Mouse (Mus musculus) embryonic facial prominence, embryonic 11.5 days (tissue): ENCODE results near the gene Tpsab1. TPM values are rescaled to one million over a fixed set of nuclear protein-coding genes. Genes with fewer than 3 reads are reported as not detected.

Experiments used
- ATAC-seq: fragments of 200-750 bp; cut with Nextera tagmentation; replicated peaks from 2 replicates; pipeline ENCODE4 v1.8.0; 2017; ENCODE audit warnings: low read depth; ENCODE audit not compliant: insufficient number of reproducible peaks, low FRiP score, low TSS enrichment
- DNase-seq: peaks from one replicate; pipeline ENCODE4 v3.0.0-alpha.2; 2015; ENCODE audit warnings: low spot score
- H3K27ac ChIP-seq: fragments of 300-500 bp; sonication (generic); replicated peaks from 2 replicates; pipeline ENCODE4 v1.5.1; 2014; ENCODE audit warnings: mild to moderate bottlenecking, low read depth, low read length, control low read depth
- H3K27me3 ChIP-seq: fragments of 300-500 bp; sonication (generic); 2 replicates; pipeline ENCODE4 v1.6.1; 2014; ENCODE audit warnings: mild to moderate bottlenecking, low read length, moderate library complexity, mixed read lengths; ENCODE audit not compliant: control insufficient read depth, insufficient read depth
- H3K36me3 ChIP-seq: fragments of 300-500 bp; sonication (generic); replicated peaks from 2 replicates; pipeline ENCODE4 v1.6.1; 2014; ENCODE audit warnings: low read depth, mild to moderate bottlenecking, low read length, moderate library complexity, mixed read lengths; ENCODE audit not compliant: control insufficient read depth, insufficient read depth
- H3K4me1 ChIP-seq: fragments of 300-500 bp; sonication (generic); 2 replicates; pipeline ENCODE4 v1.6.1; 2014; ENCODE audit warnings: low read length, mixed read lengths; ENCODE audit not compliant: control insufficient read depth, insufficient read depth
- H3K4me2 ChIP-seq: fragments of 300-500 bp; sonication (generic); 2 replicates; pipeline ENCODE4 v1.6.1; 2014; ENCODE audit warnings: low read depth, mild to moderate bottlenecking, control low read depth, low read length, moderate library complexity
- H3K4me3 ChIP-seq: fragments of 300-500 bp; sonication (generic); 2 replicates; pipeline ENCODE4 v1.5.1; 2014; ENCODE audit warnings: low read depth, low read length, control low read depth
- H3K9ac ChIP-seq: fragments of 300-500 bp; sonication (generic); replicated peaks from 2 replicates; pipeline ENCODE4 v1.6.1; 2014; ENCODE audit warnings: mild to moderate bottlenecking, control low read depth, low read length
- H3K9me3 ChIP-seq: fragments of 300-500 bp; sonication (generic); replicated peaks from 2 replicates; pipeline ENCODE4 v1.6.1; 2016; ENCODE audit warnings: mild to moderate bottlenecking, low read length, inconsistent platforms, mixed read lengths; ENCODE audit not compliant: control insufficient read depth
- WGBS: fragments of 180-500 bp; shearing (Covaris S2); extraction: QIAGEN DNeasy Blood & Tissue Kit; methylation state at CpG from one replicate; pipeline ENCODE4 v1.1.7; 2014; 5-methylcytosine and 5-hydroxymethylcytosine counted together
- polyA plus RNA-seq: library from polyadenylated mRNA; unstranded; fragments of >200 nt; fragmentation: Nextera tagmentation; extraction: Ambion mirVana; gene quantifications from 2 replicates; pipeline ENCODE4 v1.2.1, GENCODE M21; 2014

Gene Tpsab1
- not detected in 2 replicates for polyA plus RNA-seq

DNA sequence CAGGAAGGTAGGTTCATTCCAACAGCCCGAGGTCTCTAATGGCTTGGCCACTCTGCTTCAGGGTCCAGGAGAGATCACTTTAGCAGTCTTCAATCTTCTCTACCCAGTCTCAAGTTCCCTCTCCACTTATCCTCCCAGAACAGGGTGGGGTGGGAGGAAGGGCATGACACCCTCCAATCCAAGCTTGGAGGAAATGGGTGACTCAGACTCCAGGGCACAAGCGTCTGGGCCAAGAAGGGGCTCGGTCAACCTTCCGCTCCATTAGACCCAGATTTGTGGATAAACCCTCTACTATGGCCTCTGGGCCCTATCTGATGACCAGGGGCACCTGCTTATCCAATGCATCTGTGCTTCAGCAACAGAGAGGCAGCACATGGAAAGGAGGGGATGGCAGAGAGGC, at the start of gene Tpsab1:
TSS of gene Tpsab1 (minus strand) at position 101 of the 400 bp plus-strand sequence.
- Histone ChIP-seq H3K4me1 (no peaks in the 10 kb centered on the region), H3K27me3 (no peaks in the 10 kb centered on the region), H3K9me3 (no peaks in the 10 kb centered on the region), H3K27ac (no peak within 1 kb of the TSS), H3K4me2 (no peak within 1 kb of the TSS), H3K4me3 (no peak within 1 kb of the TSS), H3K9ac (no peak within 1 kb of the TSS), H3K36me3 (no peaks in the 10 kb centered on the region)
- no peak for ATAC-seq
- 83% methylated on average over 4 of the region's 4 CpGs for WGBS
- DNase-seq: no peak

DNA sequence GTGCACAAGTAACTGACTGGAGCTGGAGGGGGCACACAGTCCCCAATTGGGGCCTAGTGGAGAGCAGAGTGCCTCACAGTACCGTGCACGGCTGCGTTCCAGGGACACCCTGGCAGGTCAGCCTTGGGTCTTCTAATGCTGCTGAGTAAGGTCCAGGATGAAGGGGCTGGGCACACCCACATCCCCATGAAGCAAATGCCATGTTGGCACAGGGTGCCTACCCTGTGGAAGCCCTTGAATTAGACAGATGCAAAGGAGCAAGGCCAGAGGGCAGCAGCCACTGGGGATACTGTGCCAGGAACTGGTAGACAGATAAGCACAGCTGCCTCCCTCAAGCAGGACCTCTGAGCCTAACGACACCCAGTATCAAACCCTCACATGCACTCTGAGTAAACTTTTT, 49.2 kb upstream of the Tpsab1 start:
- Histone ChIP-seq H3K9me3 (no peaks in the 10 kb centered on the region), H3K4me3 (no peak overlapping the region), H3K36me3 (no peaks in the 10 kb centered on the region; the same call in 1 of the 2 replicates), H3K27me3 (no peaks in the 10 kb centered on the region), H3K27ac (no peak overlapping the region), H3K4me1 (no peaks in the 10 kb centered on the region; the same call in 1 of the 2 replicates), H3K9ac (no peak overlapping the region), H3K4me2 (no peak overlapping the region)
- DNase-seq (no peak), ATAC-seq (no peak)
- WGBS: 85% methylated on average over 4 of the region's 4 CpGs

DNA sequence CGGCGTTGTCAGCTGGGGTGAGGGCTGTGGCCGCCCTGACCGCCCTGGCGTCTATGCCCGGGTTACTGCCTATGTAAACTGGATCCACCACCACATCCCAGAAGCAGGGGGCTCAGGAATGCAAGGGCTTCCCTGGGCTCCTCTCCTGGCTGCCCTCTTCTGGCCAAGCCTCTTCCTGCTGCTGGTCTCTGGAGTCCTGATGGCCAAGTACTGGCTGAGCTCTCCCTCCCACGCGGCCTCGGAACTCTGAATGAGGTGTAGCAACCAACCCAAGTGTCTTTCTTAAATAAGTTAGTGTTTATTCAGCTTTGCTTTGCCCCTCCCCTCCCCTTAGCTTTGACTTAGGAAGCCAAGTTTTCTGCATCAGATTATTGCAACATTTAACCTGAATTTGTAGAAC, 28.6 kb upstream of the Tpsab1 start:
- WGBS: 45% methylated on average over 9 of the region's 9 CpGs
- Histone ChIP-seq H3K4me3 (no peak overlapping the region), H3K27me3 (no peaks in the 10 kb centered on the region), H3K27ac (no peak overlapping the region), H3K9ac (no peak overlapping the region), H3K36me3 (no peaks in the 10 kb centered on the region), H3K4me1 (no peaks in the 10 kb centered on the region), H3K4me2 (no peak overlapping the region), H3K9me3 (no peaks in the 10 kb centered on the region)
- ATAC-seq: no peak
- DNase-seq: peak; percentile 35

DNA sequence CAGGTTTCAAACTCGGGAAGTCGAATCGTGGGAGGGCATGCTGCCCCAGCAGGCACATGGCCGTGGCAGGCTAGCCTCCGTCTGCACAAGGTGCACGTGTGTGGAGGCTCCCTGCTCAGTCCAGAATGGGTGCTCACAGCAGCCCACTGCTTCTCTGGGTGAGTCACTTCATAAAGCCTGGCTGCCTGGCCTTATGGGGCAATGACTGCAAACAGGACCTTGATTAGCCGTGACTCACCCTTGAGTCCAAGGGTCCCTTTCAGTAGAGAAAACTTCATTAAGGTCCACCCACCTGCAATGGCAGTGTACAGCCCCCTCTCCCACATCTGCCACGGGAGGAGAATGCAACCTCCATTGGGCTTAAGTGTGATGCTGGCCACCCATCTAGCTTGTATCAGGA, 27.1 kb upstream of the Tpsab1 start:
- WGBS: 73% methylated on average over 8 of the region's 8 CpGs
- no peak overlapping the region for H3K9ac ChIP-seq
- H3K27ac ChIP-seq: no peak overlapping the region
- no peaks in the 10 kb centered on the region for H3K4me1 ChIP-seq
- no peaks in the 10 kb centered on the region for H3K27me3 ChIP-seq
- DNase-seq: no peak
- no peak overlapping the region for H3K4me2 ChIP-seq
- no peaks in the 10 kb centered on the region for H3K36me3 ChIP-seq
- H3K4me3 ChIP-seq: no peak overlapping the region
- no peaks in the 10 kb centered on the region for H3K9me3 ChIP-seq
- ATAC-seq: no peak

DNA sequence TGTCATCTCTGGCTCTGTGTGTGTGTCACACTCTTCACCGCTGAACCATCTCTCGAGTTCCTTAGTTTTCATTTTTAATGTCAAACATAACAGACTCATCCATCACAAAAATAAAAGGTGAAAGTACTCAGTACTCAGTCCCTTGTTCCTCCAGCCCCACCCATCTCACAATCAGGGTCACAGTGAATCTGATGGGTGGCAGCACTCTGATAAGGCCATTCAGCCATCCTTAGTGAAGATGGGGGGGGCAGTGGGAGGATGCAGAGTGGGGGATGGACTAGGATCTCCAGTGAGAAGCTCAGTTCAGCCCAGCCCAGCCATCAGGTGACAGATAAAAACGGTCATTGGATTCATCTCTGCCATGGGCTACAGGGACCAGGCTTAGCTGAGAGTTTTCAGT, 23.6 kb upstream of the Tpsab1 start, which contains the start of gene Tpsg1:
TSS of gene Tpsg1 (plus strand) at position 301 of the 400 bp plus-strand sequence.
- Histone ChIP-seq H3K9me3 (no peaks in the 10 kb centered on the region), H3K27ac (no peak within 1 kb of the TSS), H3K4me1 (no peaks in the 10 kb centered on the region), H3K4me3 (no peak within 1 kb of the TSS), H3K4me2 (no peak within 1 kb of the TSS), H3K36me3 (no peaks in the 10 kb centered on the region), H3K9ac (no peak within 1 kb of the TSS), H3K27me3 (no peaks in the 10 kb centered on the region)
- no peak for ATAC-seq
- DNase-seq: no peak
- WGBS: 87% methylated on average over 3 of the region's 3 CpGs

DNA sequence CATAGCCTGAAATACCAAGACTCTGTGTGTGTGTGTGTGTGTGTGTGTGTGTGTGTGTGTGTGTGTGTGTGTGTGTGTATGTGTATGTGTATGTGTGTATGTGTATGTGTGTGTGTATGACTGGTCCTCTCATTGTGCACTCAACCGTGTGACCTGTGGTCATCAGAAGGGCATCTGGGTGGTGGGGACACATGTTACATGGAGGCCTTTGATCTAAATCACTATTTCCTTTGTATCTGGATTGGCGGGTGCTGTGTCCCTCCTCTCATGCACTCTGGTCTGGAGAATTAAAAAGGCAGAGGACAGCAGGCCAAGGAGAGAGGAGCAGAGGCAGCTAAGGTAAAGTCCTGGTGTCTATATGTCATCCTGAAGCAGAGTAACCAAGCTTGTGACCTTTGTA, 20.6 kb upstream of the Tpsab1 start, which contains the start of gene Tpsb2:
TSS of gene Tpsb2 (plus strand) at position 301 of the 400 bp plus-strand sequence.
- DNase-seq (no peak), ATAC-seq (no peak)
- no peaks in the 10 kb centered on the region for H3K4me1 ChIP-seq
- H3K36me3 ChIP-seq: no peaks in the 10 kb centered on the region
- H3K27me3 ChIP-seq: no peaks in the 10 kb centered on the region
- H3K4me3 ChIP-seq: no peak within 1 kb of the TSS
- H3K4me2 ChIP-seq: no peak within 1 kb of the TSS
- no peak within 1 kb of the TSS for H3K27ac ChIP-seq
- 68% methylated on average over 2 of the region's 2 CpGs for whole genome bisulfite sequencing
- no peak within 1 kb of the TSS for H3K9ac ChIP-seq
- no peaks in the 10 kb centered on the region for H3K9me3 ChIP-seq

DNA sequence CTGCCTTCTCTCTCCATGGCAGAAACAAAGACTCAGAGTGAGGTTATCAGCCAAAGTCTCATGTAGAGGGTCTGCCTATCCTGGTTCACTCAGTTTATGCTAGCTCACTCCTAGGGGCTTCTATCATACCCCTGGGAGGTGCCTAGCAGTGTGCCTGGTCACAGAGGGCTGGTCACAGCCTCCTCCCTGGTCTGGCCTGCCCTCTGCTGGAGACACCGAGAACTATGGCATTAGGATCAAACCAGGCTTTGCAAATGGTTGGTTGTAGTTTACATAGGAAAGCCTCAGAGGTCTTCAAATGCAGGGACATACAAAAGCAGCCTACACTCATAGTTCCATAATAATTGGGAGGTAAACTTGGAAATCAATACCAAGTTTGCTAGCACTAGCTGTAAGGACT, 18.4 kb upstream of the Tpsab1 start:
- DNase-seq: peak; percentile 50
- no peak for ATAC-seq
- Histone ChIP-seq H3K4me2 (no peak overlapping the region), H3K9ac (no peak overlapping the region), H3K9me3 (no peaks in the 10 kb centered on the region), H3K36me3 (no peaks in the 10 kb centered on the region), H3K4me3 (no peak overlapping the region), H3K27me3 (no peaks in the 10 kb centered on the region), H3K27ac (no peak overlapping the region), H3K4me1 (no peaks in the 10 kb centered on the region)
- WGBS: 4% methylated on average over 1 of the region's 1 CpGs

DNA sequence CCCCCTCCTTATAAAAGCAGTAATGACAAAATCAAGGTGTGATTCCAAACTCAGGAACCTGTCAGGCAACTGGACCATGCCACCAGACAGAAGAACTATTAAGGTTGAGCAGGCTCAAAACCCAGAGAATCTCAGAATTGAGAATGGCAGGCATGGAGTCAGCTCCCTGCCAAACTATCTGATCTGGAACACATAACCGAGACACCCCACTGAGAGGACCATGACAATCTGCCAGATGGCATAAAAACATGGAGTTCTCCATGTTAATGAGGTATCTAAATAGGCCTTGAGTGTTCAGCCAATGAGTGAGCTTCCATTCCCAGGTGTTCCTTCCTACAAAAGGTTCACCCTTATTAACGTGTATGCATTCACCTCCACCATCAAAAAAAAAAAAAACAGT, 15.9 kb upstream of the Tpsab1 start:
- Histone ChIP-seq H3K9ac (no peak overlapping the region), H3K9me3 (no peaks in the 10 kb centered on the region), H3K4me1 (no peaks in the 10 kb centered on the region), H3K27ac (no peak overlapping the region), H3K4me3 (no peak overlapping the region), H3K27me3 (no peaks in the 10 kb centered on the region), H3K4me2 (no peak overlapping the region), H3K36me3 (no peaks in the 10 kb centered on the region)
- 63% methylated on average over 2 of the region's 2 CpGs for WGBS
- ATAC-seq: no peak
- DNase-seq: no peak
